Mouse (Mus musculus) kidney, postnatal 14 days (tissue): ENCODE results near the gene Nat8f2.
"Not testable (repeated sequence)": the region's sequence is repeated elsewhere in the genome, so short reads cannot be mapped to it uniquely, and the experiment has no call there.

Source experiments
- DNase-seq: peaks from one replicate; pipeline ENCODE4 v3.0.0; 2022; ENCODE audit warnings: mixed read lengths

Gene Nat8f2

GRCm38 (mm10) chr6:85863840-85864239, 5.1 kb downstream of the Nat8f2 start:
- DNase-seq = no peak

GRCm38 (mm10) chr6:85863136-85863535, 5.8 kb downstream of the Nat8f2 start:
- DNase-seq = no peak

GRCm38 (mm10) chr6:85862565-85862964, 6.4 kb downstream of the Nat8f2 start:
- DNase-seq = no peak

GRCm38 (mm10) chr6:85861247-85861646, 7.7 kb downstream of the Nat8f2 start:
- DNase-seq = no peak

GRCm38 (mm10) chr6:85856194-85856678, 12.7 kb downstream of the Nat8f2 start:
- DNase-seq = peak; percentile 83

- DNase-seq = peak; percentile 27
Observed at GRCm38 (mm10) chr6:85853481-85853880, 15.5 kb downstream of the Nat8f2 start.

- DNase-seq = no peak
Observed at GRCm38 (mm10) chr6:85851062-85851773, 17.7 kb downstream of the Nat8f2 start.

GRCm38 (mm10) chr6:85849240-85849639, 19.7 kb downstream of the Nat8f2 start:
- no peak for DNase-seq

- no peak for DNase-seq
Observed at GRCm38 (mm10) chr6:85848140-85848539, 20.8 kb downstream of the Nat8f2 start.

GRCm38 (mm10) chr6:85846921-85847320, 22.0 kb downstream of the Nat8f2 start:
- no peak for DNase-seq

GRCm38 (mm10) chr6:85843677-85844458, 25.1 kb downstream of the Nat8f2 start:
- DNase-seq = not testable (repeated sequence)

- DNase-seq = peak; percentile 16
Observed at GRCm38 (mm10) chr6:85839982-85840381, 29.0 kb downstream of the Nat8f2 start.

- no peak for DNase-seq
Observed at GRCm38 (mm10) chr6:85838674-85839073, 30.3 kb downstream of the Nat8f2 start.

GRCm38 (mm10) chr6:85837307-85837706, 31.7 kb downstream of the Nat8f2 start:
- DNase-seq = peak; percentile 40

- peak; percentile 68 for DNase-seq
Observed at GRCm38 (mm10) chr6:85836827-85837226, 32.1 kb downstream of the Nat8f2 start.

- DNase-seq = not testable (repeated sequence)
Observed at GRCm38 (mm10) chr6:85836098-85836497, 32.9 kb downstream of the Nat8f2 start.

- peak; percentile 24 for DNase-seq
Observed at GRCm38 (mm10) chr6:85835104-85835503, 33.9 kb downstream of the Nat8f2 start.

- DNase-seq = not testable (repeated sequence)
Observed at GRCm38 (mm10) chr6:85834504-85835100, 34.4 kb downstream of the Nat8f2 start.

- no peak for DNase-seq
Observed at GRCm38 (mm10) chr6:85831796-85832321, 37.1 kb downstream of the Nat8f2 start, which contains the start of gene Nat8. TSS of gene Nat8 (minus strand) at chr6:85832082.

- DNase-seq = no peak
Observed at GRCm38 (mm10) chr6:85829462-85829861, 39.5 kb downstream of the Nat8f2 start.

- DNase-seq = no peak
Observed at GRCm38 (mm10) chr6:85825886-85826285, 43.1 kb downstream of the Nat8f2 start.

- DNase-seq = no peak
Observed at GRCm38 (mm10) chr6:85823382-85824090, 45.4 kb downstream of the Nat8f2 start.
